Mouse (Mus musculus): ENCODE results near the gene Scfd2. TPM values are rescaled to one million over a fixed set of nuclear protein-coding genes. Genes with fewer than 3 reads are reported as not detected.

The Scfd2 gene
- polyA plus RNA-seq, 1 experiment: 3.1 TPM

- Histone ChIP-seq H3K4me1 (ENCODE audit: control insufficient read depth, insufficient read depth, low read length) (no peaks in the 10 kb centered on the region), H3K4me3 (replicated peaks; ENCODE audit: control insufficient read depth, low read depth, low read length) (no peak overlapping the region), H3K27ac (ENCODE audit: control insufficient read depth, insufficient read depth, low read depth, low read length, poor library complexity) (no peak overlapping the region)
- 88% methylated on average over 9 of the region's 9 CpGs for WGBS
- TF ChIP-seq POLR2A (IDR thresholded peaks at IDR 0.05; ENCODE audit: borderline replicate concordance, control insufficient read depth, low read depth, low read length): no peak
- TF ChIP-seq CTCF (IDR thresholded peaks at IDR 0.05; ENCODE audit: control insufficient read depth, insufficient read depth, low read length): no peak
These were observed 76.5 kb downstream of the Scfd2 start for GRCm38 (mm10) chr5:74455094-74455493.

GRCm38 (mm10) chr5:74450977-74451376 is 80.6 kb downstream of the Scfd2 start:
- H3K4me3 ChIP-seq (replicated peaks; ENCODE audit: control insufficient read depth, low read depth, low read length): no peak overlapping the region

GRCm38 (mm10) chr5:74447517-74448334 is 83.8 kb downstream of the Scfd2 start:
- no peaks in the 10 kb centered on the region for H3K4me1 ChIP-seq (ENCODE audit: control insufficient read depth, insufficient read depth, low read length)
- no peak for TF ChIP-seq CTCF (IDR thresholded peaks at IDR 0.05; ENCODE audit: control insufficient read depth, insufficient read depth, low read length)
- TF ChIP-seq POLR2A (IDR thresholded peaks at IDR 0.05; ENCODE audit: borderline replicate concordance, control insufficient read depth, low read depth, low read length): no peak
- 85% methylated on average over 10 of the region's 10 CpGs for WGBS
- no peak overlapping the region for H3K4me3 ChIP-seq (replicated peaks; ENCODE audit: control insufficient read depth, low read depth, low read length)
- no peak overlapping the region for H3K27ac ChIP-seq (ENCODE audit: control insufficient read depth, insufficient read depth, low read depth, low read length, poor library complexity)

More at GRCm38 (mm10) chr5:74450977-74451376, 80.6 kb downstream of the Scfd2 start:
- TF ChIP-seq CTCF (IDR thresholded peaks at IDR 0.05; ENCODE audit: control insufficient read depth, insufficient read depth, low read length): no peak
- no peak for TF ChIP-seq POLR2A (IDR thresholded peaks at IDR 0.05; ENCODE audit: borderline replicate concordance, control insufficient read depth, low read depth, low read length)
- no peak overlapping the region for H3K27ac ChIP-seq (ENCODE audit: control insufficient read depth, insufficient read depth, low read depth, low read length, poor library complexity)
- no peaks in the 10 kb centered on the region for H3K4me1 ChIP-seq (ENCODE audit: control insufficient read depth, insufficient read depth, low read length)
- WGBS: 84% methylated on average over 5 of the region's 5 CpGs

GRCm38 (mm10) chr5:74445861-74446260 is 85.7 kb downstream of the Scfd2 start:
- no peak overlapping the region for H3K4me3 ChIP-seq (replicated peaks; ENCODE audit: control insufficient read depth, low read depth, low read length)
- no peak for TF ChIP-seq CTCF (IDR thresholded peaks at IDR 0.05; ENCODE audit: control insufficient read depth, insufficient read depth, low read length)
- no peak for TF ChIP-seq POLR2A (IDR thresholded peaks at IDR 0.05; ENCODE audit: borderline replicate concordance, control insufficient read depth, low read depth, low read length)
- 84% methylated on average over 3 of the region's 3 CpGs for WGBS
- no peak overlapping the region for H3K27ac ChIP-seq (ENCODE audit: control insufficient read depth, insufficient read depth, low read depth, low read length, poor library complexity)
- H3K4me1 ChIP-seq (ENCODE audit: control insufficient read depth, insufficient read depth, low read length): no peaks in the 10 kb centered on the region

GRCm38 (mm10) chr5:74438353-74438752 is 93.2 kb downstream of the Scfd2 start:
- WGBS: 86% methylated on average over 8 of the region's 8 CpGs
- no peak overlapping the region for H3K27ac ChIP-seq (ENCODE audit: control insufficient read depth, insufficient read depth, low read depth, low read length, poor library complexity)
- no peak overlapping the region for H3K4me3 ChIP-seq (replicated peaks; ENCODE audit: control insufficient read depth, low read depth, low read length)
- H3K4me1 ChIP-seq (ENCODE audit: control insufficient read depth, insufficient read depth, low read length): no peaks in the 10 kb centered on the region
- no peak for TF ChIP-seq CTCF (IDR thresholded peaks at IDR 0.05; ENCODE audit: control insufficient read depth, insufficient read depth, low read length)
- no peak for TF ChIP-seq POLR2A (IDR thresholded peaks at IDR 0.05; ENCODE audit: borderline replicate concordance, control insufficient read depth, low read depth, low read length)

GRCm38 (mm10) chr5:74433580-74434147 is 97.9 kb downstream of the Scfd2 start:
- no peak overlapping the region for H3K27ac ChIP-seq (ENCODE audit: control insufficient read depth, insufficient read depth, low read depth, low read length, poor library complexity)
- 11% methylated on average over 9 of the region's 9 CpGs for WGBS
- TF ChIP-seq POLR2A (IDR thresholded peaks at IDR 0.05; ENCODE audit: borderline replicate concordance, control insufficient read depth, low read depth, low read length) (no peak), CTCF (IDR thresholded peaks at IDR 0.05; ENCODE audit: control insufficient read depth, insufficient read depth, low read length) (peak; percentile 71)
- H3K4me3 ChIP-seq (replicated peaks; ENCODE audit: control insufficient read depth, low read depth, low read length): no peak overlapping the region
- no peaks in the 10 kb centered on the region for H3K4me1 ChIP-seq (ENCODE audit: control insufficient read depth, insufficient read depth, low read length)

GRCm38 (mm10) chr5:74432879-74433539 is 98.5 kb downstream of the Scfd2 start:
- WGBS: 12% methylated on average over 14 of the region's 14 CpGs
- no peak for TF ChIP-seq POLR2A (IDR thresholded peaks at IDR 0.05; ENCODE audit: borderline replicate concordance, control insufficient read depth, low read depth, low read length)
- no peak for TF ChIP-seq CTCF (IDR thresholded peaks at IDR 0.05; ENCODE audit: control insufficient read depth, insufficient read depth, low read length)

GRCm38 (mm10) chr5:74420615-74421132 is 110.9 kb downstream of the Scfd2 start:
- WGBS: 50% methylated on average over 5 of the region's 5 CpGs
- Histone ChIP-seq H3K4me3 (replicated peaks; ENCODE audit: control insufficient read depth, low read depth, low read length) (no peak overlapping the region), H3K4me1 (ENCODE audit: control insufficient read depth, insufficient read depth, low read length) (no peaks in the 10 kb centered on the region), H3K27ac (ENCODE audit: control insufficient read depth, insufficient read depth, low read depth, low read length, poor library complexity) (no peak overlapping the region)
- TF ChIP-seq CTCF (IDR thresholded peaks at IDR 0.05; ENCODE audit: control insufficient read depth, insufficient read depth, low read length): no peak
- TF ChIP-seq POLR2A (IDR thresholded peaks at IDR 0.05; ENCODE audit: borderline replicate concordance, control insufficient read depth, low read depth, low read length): no peak

More at GRCm38 (mm10) chr5:74432879-74433539, 98.5 kb downstream of the Scfd2 start:
- no peak overlapping the region for H3K4me3 ChIP-seq (replicated peaks; ENCODE audit: control insufficient read depth, low read depth, low read length)
- no peak overlapping the region for H3K27ac ChIP-seq (ENCODE audit: control insufficient read depth, insufficient read depth, low read depth, low read length, poor library complexity)
- H3K4me1 ChIP-seq (ENCODE audit: control insufficient read depth, insufficient read depth, low read length): no peaks in the 10 kb centered on the region

Measured in bone marrow, adult 2 months (tissue).